Mouse (Mus musculus) liver, embryonic 12.5 days (tissue): ENCODE results near the gene Klb. TPM values are rescaled to one million over a fixed set of nuclear protein-coding genes. Genes with fewer than 3 reads are reported as not detected.
A peak's percentile ranks its signal among the peaks of the same experiment; 100 is the strongest.
"Not testable (repeated sequence)": the region's sequence is repeated elsewhere in the genome, so short reads cannot be mapped to it uniquely, and the experiment has no call there.

Experiments used
- ATAC-seq: fragments of 200-750 bp; cut with Nextera tagmentation; 2 replicates; pipeline ENCODE4 v1.8.0; 2017; ENCODE audit warnings: moderate number of reproducible peaks, mild to moderate bottlenecking, moderate library complexity
- H3K27ac ChIP-seq: fragments of 300-500 bp; sonication (generic); 2 replicates; pipeline ENCODE4 v1.5.1; 2016; ENCODE audit warnings: mild to moderate bottlenecking
- H3K27me3 ChIP-seq: fragments of 300-500 bp; sonication (generic); replicated peaks from 2 replicates; pipeline ENCODE4 v1.6.1; 2016; ENCODE audit warnings: mild to moderate bottlenecking, moderate library complexity
- H3K36me3 ChIP-seq: fragments of 300-500 bp; sonication (generic); 2 replicates; pipeline ENCODE4 v1.6.1; 2016; ENCODE audit warnings: mild to moderate bottlenecking, moderate library complexity
- H3K4me1 ChIP-seq: fragments of 300-500 bp; sonication (generic); 2 replicates; pipeline ENCODE4 v1.6.1; 2016
- H3K4me2 ChIP-seq: fragments of 300-500 bp; sonication (generic); 2 replicates; pipeline ENCODE4 v1.6.1; 2016; ENCODE audit warnings: mild to moderate bottlenecking, moderate library complexity
- H3K4me3 ChIP-seq: fragments of 300-500 bp; sonication (generic); 2 replicates; pipeline ENCODE4 v1.5.1; 2016; ENCODE audit warnings: mild to moderate bottlenecking, moderate library complexity
- H3K9ac ChIP-seq: fragments of 300-500 bp; sonication (generic); 2 replicates; pipeline ENCODE4 v1.6.1; 2016; ENCODE audit warnings: mild to moderate bottlenecking, moderate library complexity
- H3K9me3 ChIP-seq: fragments of 300-500 bp; sonication (generic); replicated peaks from 2 replicates; pipeline ENCODE4 v1.6.1; 2016; ENCODE audit warnings: mild to moderate bottlenecking, moderate library complexity
- WGBS: fragments of 180-500 bp; shearing (Covaris S2); methylation state at CpG from one replicate; pipeline ENCODE4 v1.1.7; 2016; ENCODE audit not compliant: insufficient replicate concordance; 5-methylcytosine and 5-hydroxymethylcytosine counted together
- polyA plus RNA-seq: library from polyadenylated mRNA; unstranded; fragments of >200 nt; fragmentation: Nextera tagmentation; extraction: Ambion mirVana; gene quantifications from 2 replicates; pipeline ENCODE4 v1.2.1, GENCODE M21; 2016

Gene Klb
- polyA plus RNA-seq = 9.9 and 10.0 TPM in 2 replicates

DNA sequence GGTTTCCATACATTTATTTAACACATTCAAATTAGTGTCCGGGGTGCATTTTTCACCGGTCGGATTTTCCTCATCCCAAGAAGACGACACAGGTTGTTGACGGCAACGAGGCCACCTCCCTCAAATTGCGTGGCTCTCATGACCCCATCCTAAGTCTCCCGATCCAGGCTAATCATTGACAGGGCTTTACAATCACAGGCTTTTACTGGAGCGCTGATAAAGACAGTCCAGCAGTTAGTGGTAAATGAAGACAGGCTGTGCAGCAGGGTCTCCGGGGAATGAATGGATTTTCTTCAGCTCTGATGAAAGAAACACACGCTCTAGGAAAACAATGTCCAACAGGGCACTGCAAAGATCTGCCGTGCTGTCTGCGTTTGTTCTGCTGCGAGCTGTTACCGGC, at the start of gene Klb:
TSS of gene Klb (plus strand) at position 147 of the 400 bp plus-strand sequence.
- Histone ChIP-seq H3K4me3 (peak within 1 kb of the TSS; percentile 40), H3K4me2 (peak within 1 kb of the TSS; percentile 12), H3K27me3 (peaks cover 7% of the 10 kb centered on the region; the same call in 1 of the 2 replicates), H3K27ac (peak within 1 kb of the TSS; percentile 22; the same call in 1 of the 2 replicates), H3K9me3 (no peaks in the 10 kb centered on the region), H3K36me3 (no peaks in the 10 kb centered on the region), H3K9ac (peak within 1 kb of the TSS; percentile 33; the same call in 1 of the 2 replicates), H3K4me1 (no peaks in the 10 kb centered on the region)
- ATAC-seq = peak; percentile 42; the same call in 1 of the 2 replicates
- WGBS = 71% methylated on average over 15 of the region's 15 CpGs

- H3K4me3 ChIP-seq, H3K27me3 ChIP-seq, H3K9ac ChIP-seq, H3K27ac ChIP-seq, H3K9me3 ChIP-seq, ATAC-seq, H3K4me2 ChIP-seq: not testable (repeated sequence)
- WGBS = 97% methylated on average over 1 of the region's 1 CpGs
- peaks cover 94% of the 10 kb centered on the region for H3K36me3 ChIP-seq
- H3K4me1 ChIP-seq = peaks cover 29% of the 10 kb centered on the region
Observed at GRCm38 (mm10) chr5:65299623-65300022, 48.5 kb upstream of the Klb start.

GRCm38 (mm10) chr5:65300121-65300520, 48.0 kb upstream of the Klb start:
- peaks cover 29% of the 10 kb centered on the region for H3K4me1 ChIP-seq
- no peak for ATAC-seq
- H3K27me3 ChIP-seq = no peaks in the 10 kb centered on the region
- H3K27ac ChIP-seq = 0 out of 2 replicates have a peak overlapping the region, but pooled peaks have one; percentile 38
- peaks cover 94% of the 10 kb centered on the region for H3K36me3 ChIP-seq
- WGBS = 80% methylated on average over 9 of the region's 9 CpGs
- no peaks in the 10 kb centered on the region for H3K9me3 ChIP-seq
- no peak overlapping the region for H3K9ac ChIP-seq
- H3K4me2 ChIP-seq = no peak overlapping the region
- no peak overlapping the region for H3K4me3 ChIP-seq

- ATAC-seq = no peak
- H3K27ac ChIP-seq = no peak overlapping the region
- H3K4me1 ChIP-seq = peaks cover 2% of the 10 kb centered on the region; the same call in 1 of the 2 replicates
- no peaks in the 10 kb centered on the region for H3K9me3 ChIP-seq
- H3K4me3 ChIP-seq = no peak overlapping the region
- H3K9ac ChIP-seq = no peak overlapping the region
- no peak overlapping the region for H3K4me2 ChIP-seq
- 79% methylated on average over 9 of the region's 9 CpGs for WGBS
- H3K36me3 ChIP-seq = peaks cover 83% of the 10 kb centered on the region
- H3K27me3 ChIP-seq = no peaks in the 10 kb centered on the region
Observed at GRCm38 (mm10) chr5:65305516-65305915, 42.6 kb upstream of the Klb start.

GRCm38 (mm10) chr5:65308208-65308607, 39.9 kb upstream of the Klb start:
- Histone ChIP-seq H3K4me3 (no peak overlapping the region), H3K4me2 (no peak overlapping the region), H3K4me1 (no peaks in the 10 kb centered on the region), H3K27me3 (no peaks in the 10 kb centered on the region), H3K9me3 (no peaks in the 10 kb centered on the region), H3K27ac (no peak overlapping the region), H3K9ac (no peak overlapping the region), H3K36me3 (peaks cover 87% of the 10 kb centered on the region)
- ATAC-seq = no peak
- 88% methylated on average over 7 of the region's 7 CpGs for WGBS

- no peak overlapping the region for H3K4me2 ChIP-seq
- peaks cover 82% of the 10 kb centered on the region for H3K36me3 ChIP-seq
- H3K9ac ChIP-seq = no peak overlapping the region
- no peak for ATAC-seq
- no peaks in the 10 kb centered on the region for H3K27me3 ChIP-seq
- no peak overlapping the region for H3K27ac ChIP-seq
- H3K4me1 ChIP-seq = no peaks in the 10 kb centered on the region
- H3K4me3 ChIP-seq = no peak overlapping the region
- no peaks in the 10 kb centered on the region for H3K9me3 ChIP-seq
- 73% methylated on average over 3 of the region's 3 CpGs for WGBS
Observed at GRCm38 (mm10) chr5:65308866-65309265, 39.2 kb upstream of the Klb start.

GRCm38 (mm10) chr5:65319176-65319575, 28.9 kb upstream of the Klb start:
- no peak for ATAC-seq
- H3K27me3 ChIP-seq = no peaks in the 10 kb centered on the region
- no peaks in the 10 kb centered on the region for H3K4me1 ChIP-seq
- H3K36me3 ChIP-seq = peaks cover 72% of the 10 kb centered on the region
- 87% methylated on average over 9 of the region's 9 CpGs for WGBS
- no peak overlapping the region for H3K4me3 ChIP-seq
- H3K27ac ChIP-seq = no peak overlapping the region
- H3K9me3 ChIP-seq = no peaks in the 10 kb centered on the region
- no peak overlapping the region for H3K9ac ChIP-seq
- no peak overlapping the region for H3K4me2 ChIP-seq

GRCm38 (mm10) chr5:65322165-65322564, 25.9 kb upstream of the Klb start:
- Histone ChIP-seq H3K4me2 (no peak overlapping the region), H3K27me3 (no peaks in the 10 kb centered on the region), H3K9me3 (no peaks in the 10 kb centered on the region), H3K4me3 (no peak overlapping the region), H3K27ac (no peak overlapping the region), H3K9ac (no peak overlapping the region), H3K4me1 (peaks cover 15% of the 10 kb centered on the region; the same call in 1 of the 2 replicates), H3K36me3 (peaks cover 49% of the 10 kb centered on the region)
- ATAC-seq = no peak
- WGBS = 73% methylated on average over 10 of the region's 10 CpGs

DNA sequence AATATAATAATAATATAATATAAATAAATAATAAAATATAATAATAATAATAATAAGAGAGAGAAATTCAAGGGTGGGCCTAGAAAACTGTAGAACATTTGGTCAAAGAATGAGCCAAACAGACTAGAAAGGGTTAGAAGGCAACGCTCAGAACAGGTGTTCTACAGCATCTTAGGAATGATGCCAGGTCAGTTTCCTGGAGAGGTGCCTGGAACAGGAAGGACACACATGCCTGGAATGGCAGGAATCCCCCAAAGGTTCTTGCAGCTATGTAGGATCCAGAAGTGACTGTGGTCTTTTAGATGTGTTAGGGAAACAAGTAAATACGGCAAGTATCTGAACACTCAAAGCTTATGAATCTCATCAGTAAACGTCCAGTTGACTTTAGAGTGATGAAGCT, 23.8 kb upstream of the Klb start:
- Histone ChIP-seq H3K4me3 (no peak overlapping the region), H3K9me3 (no peaks in the 10 kb centered on the region), H3K4me2 (no peak overlapping the region), H3K9ac (no peak overlapping the region), H3K4me1 (peaks cover 23% of the 10 kb centered on the region; the same call in 1 of the 2 replicates), H3K27ac (no peak overlapping the region), H3K36me3 (peaks cover 29% of the 10 kb centered on the region), H3K27me3 (no peaks in the 10 kb centered on the region)
- no peak for ATAC-seq
- 87% methylated on average over 3 of the region's 3 CpGs for WGBS

DNA sequence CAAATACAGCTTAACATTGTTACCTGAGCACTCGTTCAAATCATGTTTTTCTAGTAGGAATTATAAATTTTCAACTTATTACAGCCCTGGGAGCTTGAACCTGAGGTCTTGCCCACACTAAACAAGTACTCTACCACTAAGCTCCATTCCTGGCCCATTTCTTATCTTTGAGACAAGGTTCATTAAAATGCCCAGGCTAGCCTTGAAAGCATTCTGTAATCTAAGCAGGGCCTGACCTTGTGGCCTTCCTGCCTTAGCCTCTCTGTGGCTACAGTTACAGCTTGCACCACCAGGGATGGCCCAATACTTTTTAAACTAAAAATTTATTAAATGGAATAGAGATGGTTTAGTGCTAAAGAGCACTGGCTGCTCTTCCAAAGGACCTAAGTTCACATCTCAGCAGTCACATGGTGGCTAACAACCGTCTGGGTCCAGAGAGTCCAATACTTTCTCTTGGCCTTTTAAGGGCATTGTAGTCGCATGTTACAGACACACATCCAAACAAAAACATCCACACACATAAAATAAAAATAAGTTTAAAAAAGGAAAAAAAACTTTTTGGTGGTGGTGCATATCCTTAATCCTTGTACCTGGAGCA, 23.3 kb upstream of the Klb start:
- WGBS = 80% methylated on average over 3 of the region's 3 CpGs
- no peak overlapping the region for H3K4me2 ChIP-seq
- H3K4me3 ChIP-seq = no peak overlapping the region
- peaks cover 23% of the 10 kb centered on the region; the same call in 1 of the 2 replicates for H3K4me1 ChIP-seq
- H3K9ac ChIP-seq = no peak overlapping the region
- H3K36me3 ChIP-seq = peaks cover 23% of the 10 kb centered on the region
- no peaks in the 10 kb centered on the region for H3K27me3 ChIP-seq
- no peak overlapping the region for H3K27ac ChIP-seq
- no peaks in the 10 kb centered on the region for H3K9me3 ChIP-seq
- no peak for ATAC-seq

GRCm38 (mm10) chr5:65326212-65326611, 21.9 kb upstream of the Klb start:
- H3K27me3 ChIP-seq = no peaks in the 10 kb centered on the region
- H3K4me2 ChIP-seq = peak overlapping the region; percentile 26; the same call in 1 of the 2 replicates
- H3K4me1 ChIP-seq = peaks cover 27% of the 10 kb centered on the region; the same call in 1 of the 2 replicates
- 0 out of 2 replicates have a peak overlapping the region, but pooled peaks have one; percentile 58 for H3K27ac ChIP-seq
- 62% methylated on average over 5 of the region's 5 CpGs for WGBS
- peaks cover 25% of the 10 kb centered on the region for H3K36me3 ChIP-seq
- H3K9me3 ChIP-seq = no peaks in the 10 kb centered on the region
- H3K9ac ChIP-seq = no peak overlapping the region
- H3K4me3 ChIP-seq = no peak overlapping the region
- no peak for ATAC-seq

DNA sequence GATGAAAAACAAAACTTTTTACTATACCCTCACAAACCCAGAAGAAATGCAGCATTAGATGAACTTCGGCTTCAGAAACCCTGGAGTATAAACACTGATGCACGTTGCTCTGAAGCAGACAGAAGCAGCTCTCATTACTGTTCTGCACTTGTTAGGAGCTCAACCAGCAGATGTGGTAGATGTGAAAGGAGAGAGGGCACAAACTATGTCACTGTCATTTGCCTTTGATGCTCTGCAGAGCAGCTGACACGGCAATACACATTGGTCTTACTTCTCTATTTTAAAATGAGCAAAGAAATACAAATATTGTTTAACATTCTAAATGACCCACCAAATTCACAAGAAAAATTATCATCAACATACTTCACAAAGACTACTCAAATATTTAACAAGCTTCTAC, 18.1 kb upstream of the Klb start:
- H3K27ac ChIP-seq = no peak overlapping the region
- no peaks in the 10 kb centered on the region for H3K27me3 ChIP-seq
- no peak overlapping the region for H3K4me2 ChIP-seq
- ATAC-seq = no peak
- H3K4me1 ChIP-seq = peaks cover 41% of the 10 kb centered on the region
- H3K9ac ChIP-seq = no peak overlapping the region
- no peaks in the 10 kb centered on the region for H3K9me3 ChIP-seq
- peaks cover 32% of the 10 kb centered on the region for H3K36me3 ChIP-seq
- WGBS = 79% methylated on average over 3 of the region's 3 CpGs
- no peak overlapping the region for H3K4me3 ChIP-seq
